Mouse (Mus musculus) liver, embryonic 11.5 days (tissue): ENCODE results near the gene Auh. TPM values are rescaled to one million over a fixed set of nuclear protein-coding genes. Genes with fewer than 3 reads are reported as not detected.

Experiments used
- polyA plus RNA-seq: library from polyadenylated mRNA; unstranded; fragments of >200 nt; fragmentation: Nextera tagmentation; extraction: Ambion mirVana; gene quantifications from 2 replicates; pipeline ENCODE4 v1.2.1, GENCODE M21; 2014

The Auh gene
- polyA plus RNA-seq, 1 experiment from 2014 or later, result 35.4 TPM

Other genes with a start within 250 kb of the Auh start
- gene Nfil3, start 51.4 kb upstream of the Auh start, polyA plus RNA-seq, result 8.5 and 9.8 TPM in 2 replicates